Mouse (Mus musculus): Measurements from ENCODE around the gene Abhd12.

The Abhd12 gene

DNA sequence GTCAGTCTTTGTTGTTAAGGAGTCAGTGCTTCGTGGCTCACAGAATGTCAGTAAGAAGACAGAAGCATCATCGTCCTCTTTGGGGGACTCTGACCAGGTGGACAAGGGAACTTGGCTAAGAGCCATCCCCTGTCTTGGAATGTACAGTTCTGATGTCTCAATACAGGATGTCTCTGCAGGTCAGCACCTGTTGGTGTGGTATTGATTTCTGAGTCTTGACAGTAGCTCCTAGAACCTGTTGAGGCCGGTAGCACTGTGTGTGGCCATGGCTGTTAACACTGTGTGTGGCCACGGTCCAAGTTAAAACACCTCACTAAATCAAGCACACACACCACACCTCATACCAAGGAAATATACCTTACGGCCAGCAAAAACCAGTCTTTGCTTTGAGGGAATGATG lies 103.9 kb downstream of the Abhd12 start:
- DNase-seq, result no peak

GRCm38 (mm10) chr2:150798084-150798483 lies 106.5 kb downstream of the Abhd12 start:
- DNase-seq, result no peak

DNA sequence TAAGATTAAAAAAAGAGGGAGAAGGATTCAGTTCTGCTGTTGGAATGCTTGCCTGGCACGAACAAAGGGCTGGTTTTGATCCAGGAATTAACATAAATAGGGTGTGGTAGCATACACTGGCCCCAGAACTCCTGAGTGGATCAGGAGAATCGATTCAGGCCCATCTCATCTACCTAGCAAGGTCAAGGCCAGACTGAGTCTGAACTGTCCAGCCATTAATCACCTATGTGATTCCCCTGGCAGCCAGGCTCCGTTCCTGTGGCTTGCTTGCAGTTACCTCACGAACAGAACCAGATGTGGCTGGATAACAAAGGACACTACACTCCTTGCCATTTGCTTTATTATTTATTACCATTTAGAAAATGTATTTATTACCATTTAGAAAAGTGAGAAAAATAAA lies 111.2 kb downstream of the Abhd12 start:
- no peak for DNase-seq

DNA sequence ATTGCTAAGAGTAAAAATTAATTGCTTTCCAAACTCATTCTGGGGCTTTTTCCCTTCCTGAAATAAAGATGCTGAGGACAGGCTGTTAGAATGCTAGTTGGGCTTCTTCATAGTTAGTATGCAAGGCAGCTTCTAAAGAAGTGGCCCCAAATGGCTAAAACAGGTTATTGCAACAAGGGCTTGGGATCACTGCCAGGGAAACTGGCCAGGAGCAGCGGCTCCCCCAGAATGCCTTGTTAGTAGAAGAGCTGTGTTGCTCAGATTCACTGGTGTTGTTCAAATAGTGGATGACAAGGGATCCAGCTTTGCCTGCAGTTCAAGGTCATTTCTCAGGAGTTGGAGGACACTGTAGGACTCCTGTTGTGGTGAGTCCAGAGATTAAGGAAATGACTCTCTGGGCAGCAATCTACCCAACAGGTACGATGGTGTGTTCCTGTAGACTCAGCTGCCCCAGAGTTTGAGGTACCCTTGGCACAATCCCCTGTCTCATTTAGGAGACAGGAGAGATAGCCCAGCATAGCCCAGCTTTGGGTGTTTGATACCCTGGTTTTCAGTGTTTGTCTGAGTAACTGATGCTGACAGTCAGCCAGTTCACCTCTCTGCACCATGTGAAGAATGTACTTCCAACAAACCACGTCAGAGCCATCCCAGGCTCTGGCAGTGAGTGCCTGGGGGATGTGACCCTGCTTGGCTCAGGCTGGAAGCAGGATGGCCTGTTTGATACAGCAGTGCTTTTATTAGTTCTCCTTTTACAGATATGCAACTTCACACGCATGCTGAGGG lies 115.6 kb downstream of the Abhd12 start:
- DNase-seq, result peak in 1 of 2 experiments; percentile 18

DNA sequence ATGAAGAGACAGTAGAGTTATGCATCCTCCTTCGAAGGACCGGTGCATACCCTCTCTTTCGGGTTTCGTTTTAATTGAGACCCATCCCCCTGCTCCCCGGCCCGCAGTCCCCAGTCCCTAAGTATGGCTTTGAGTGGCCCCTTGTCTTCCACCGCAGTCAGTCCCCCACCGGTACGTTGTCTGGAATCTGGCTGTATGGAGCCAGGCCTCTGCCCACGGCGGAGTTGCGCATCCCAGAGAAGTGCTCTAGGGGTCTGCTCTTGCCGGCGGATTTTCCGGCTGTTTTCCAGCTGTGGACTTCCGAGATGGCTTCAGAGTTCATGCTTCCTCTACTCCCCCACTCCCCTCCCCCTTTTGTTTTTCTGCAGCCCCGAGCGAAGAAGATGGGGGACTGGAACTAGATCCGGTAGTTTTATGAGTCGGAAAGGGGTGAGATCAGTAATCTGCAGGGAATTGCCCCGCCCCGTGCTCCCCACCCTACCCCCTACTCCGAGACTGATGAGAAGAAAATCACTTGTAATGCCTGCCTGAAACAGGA lies 117.2 kb downstream of the Abhd12 start:
- DNase-seq, result peak in 1 of 2 experiments; percentile 20

DNA sequence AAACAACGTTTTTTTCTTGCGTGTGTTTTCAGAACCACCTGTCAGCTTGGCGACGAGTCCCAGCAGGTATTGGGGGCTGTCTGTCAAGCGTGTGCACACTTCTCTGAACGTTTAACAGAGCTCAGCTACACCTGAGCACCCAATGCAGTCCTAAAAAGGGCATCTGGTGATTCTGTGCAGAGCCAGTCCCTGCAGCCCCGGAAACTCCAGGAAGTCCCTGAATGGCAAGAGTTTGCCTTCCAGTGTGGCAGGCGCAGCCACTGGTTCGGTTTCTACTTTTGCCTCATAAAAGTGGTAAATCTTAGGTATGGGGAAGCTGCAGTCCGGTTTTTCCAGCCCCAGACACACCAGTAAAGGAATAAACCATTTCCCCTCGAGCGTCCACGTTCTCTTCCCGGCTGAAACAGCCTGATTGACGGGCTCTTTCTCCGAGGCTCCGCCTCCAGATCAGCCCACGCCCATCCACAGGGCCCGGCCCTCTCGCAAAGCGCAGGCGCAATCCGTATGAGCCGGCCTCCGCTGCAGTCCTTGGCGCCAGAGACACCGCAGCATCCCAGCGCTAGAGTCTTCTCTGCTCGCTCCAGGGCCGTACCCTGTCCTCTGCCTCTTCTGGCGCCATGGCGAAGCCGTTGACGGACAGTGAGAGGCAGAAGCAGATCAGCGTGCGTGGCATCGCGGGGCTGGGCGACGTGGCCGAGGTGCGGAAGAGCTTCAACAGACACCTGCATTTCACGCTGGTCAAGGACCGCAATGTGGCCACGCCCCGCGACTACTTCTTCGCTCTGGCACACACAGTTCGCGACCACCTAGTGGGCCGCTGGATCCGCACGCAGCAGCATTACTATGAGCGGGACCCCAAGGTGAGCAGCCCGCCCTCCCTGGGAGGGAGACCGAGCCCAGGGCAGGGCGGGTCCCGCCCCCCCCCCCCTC lies 118.0 kb downstream of the Abhd12 start, which contains the start of gene Pygb:
TSS of gene Pygb (plus strand) at position 485 of the 930 bp plus-strand sequence.
- DNase-seq, result peak; percentile 70 to 78

DNA sequence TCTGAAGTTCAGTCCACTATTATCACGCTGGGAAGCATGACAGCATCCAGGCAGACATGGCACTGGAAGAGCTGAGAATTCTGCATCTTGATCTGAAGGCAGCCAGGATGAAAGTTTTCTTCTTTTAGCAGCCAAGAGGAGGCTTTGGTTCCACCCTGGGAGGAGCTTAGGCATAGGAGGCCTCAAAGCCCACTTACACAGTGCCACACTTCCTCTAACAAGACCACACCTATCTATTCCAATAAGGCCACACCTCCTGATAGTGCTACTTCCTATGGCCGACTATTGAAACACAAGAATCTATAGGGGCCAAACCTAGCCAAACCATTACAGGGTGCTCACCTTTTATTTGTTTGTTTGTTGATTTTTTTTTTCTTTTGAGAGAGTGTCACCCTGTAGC lies 121.7 kb downstream of the Abhd12 start:
- no peak for DNase-seq

All from spleen, adult 18-20 months (tissue).